Mouse (Mus musculus): ENCODE measurements around the gene Smg6.

- TF ChIP-seq CTCF (conservative IDR thresholded peaks at IDR 0.05; ENCODE audit: low read length) (no peak), POU5F1 (IDR thresholded peaks at IDR 0.05; ENCODE audit: borderline replicate concordance, low read length) (no peak), NANOG (IDR thresholded peaks at IDR 0.05; ENCODE audit: borderline replicate concordance, low read length) (no peak)
These were observed 227.3 kb downstream of the Smg6 start for GRCm38 (mm10) chr11:75152603-75153557.

Data from E14TG2a.4 (cell line).